Mouse (Mus musculus) frontal cortex, adult 2 months (tissue): Measurements from ENCODE around the gene Ets1. TPM values are rescaled to one million over a fixed set of nuclear protein-coding genes. Genes with fewer than 3 reads are reported as not detected.
A peak's percentile ranks its signal among the peaks of the same experiment; 100 is the strongest.

Experiments
- DNase-seq, 2 experiments: peaks; one replicate each; pipeline ENCODE4 v3.0.0; 2022; ENCODE audit warnings: low spot score in 1 of 2; ENCODE audit errors: extremely low spot score in 1 of 2
- polyA plus RNA-seq: library from polyadenylated mRNA; depleted of rRNA; stranded (reverse); fragments of >200 nt; gene quantifications from 2 replicates; pipeline ENCODE4 v1.2.3, GENCODE M21; 2012

Ets1 gene
- polyA plus RNA-seq, 1 experiment = 11.0 TPM

GRCm38 (mm10) chr9:32727058-32727457 lies 91.0 kb downstream of the Ets1 start:
- DNase-seq = no peak

GRCm38 (mm10) chr9:32728306-32728705 lies 92.3 kb downstream of the Ets1 start:
- DNase-seq = no peak

- DNase-seq = no peak
Measured at GRCm38 (mm10) chr9:32728806-32729205, 92.8 kb downstream of the Ets1 start.

- DNase-seq = no peak
Measured at GRCm38 (mm10) chr9:32729207-32729606, 93.2 kb downstream of the Ets1 start.

GRCm38 (mm10) chr9:32730001-32730655 lies 94.1 kb downstream of the Ets1 start:
- no peak for DNase-seq

GRCm38 (mm10) chr9:32730656-32731590 lies 94.9 kb downstream of the Ets1 start:
- DNase-seq = no peak

DNA sequence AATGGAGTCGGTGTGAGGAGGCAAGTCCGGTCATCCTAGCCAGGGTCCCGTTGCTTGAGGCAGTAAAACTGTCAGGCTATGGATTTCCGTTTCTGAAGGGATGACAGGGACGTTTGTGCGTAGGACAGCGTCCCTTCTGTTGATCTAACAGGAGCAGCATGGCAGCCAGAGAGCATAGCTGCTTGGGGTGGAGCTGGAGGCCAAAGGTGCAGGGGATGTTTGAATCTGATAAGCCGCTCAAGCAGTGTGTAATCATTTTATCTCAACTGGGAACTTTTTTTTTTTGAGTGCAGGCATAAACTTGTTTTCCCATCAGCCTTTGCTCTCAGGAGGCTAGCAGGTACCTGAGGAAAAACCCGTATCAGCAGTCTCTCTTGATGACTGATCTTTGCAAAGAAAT lies 95.8 kb downstream of the Ets1 start:
- no peak for DNase-seq

DNA sequence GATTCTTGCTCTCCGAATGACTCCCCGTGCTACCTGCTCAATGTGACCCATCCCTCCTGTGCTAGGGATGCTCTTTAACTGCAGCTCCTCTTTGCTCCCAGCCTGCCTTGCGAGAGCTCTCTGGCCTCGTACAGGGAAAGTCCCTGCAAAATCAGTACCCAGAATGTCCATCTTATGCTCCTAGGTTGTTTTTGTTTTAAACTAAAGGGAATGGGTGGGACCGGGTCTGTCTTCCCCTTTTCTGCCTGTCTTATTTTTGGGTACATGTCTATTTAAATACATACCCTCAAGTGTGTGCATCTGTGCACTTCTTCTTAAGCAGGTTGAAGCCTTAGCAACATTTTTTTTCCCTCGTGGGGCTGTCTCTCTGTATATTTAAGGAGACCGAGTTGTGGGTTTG lies 99.0 kb downstream of the Ets1 start:
- no peak for DNase-seq

DNA sequence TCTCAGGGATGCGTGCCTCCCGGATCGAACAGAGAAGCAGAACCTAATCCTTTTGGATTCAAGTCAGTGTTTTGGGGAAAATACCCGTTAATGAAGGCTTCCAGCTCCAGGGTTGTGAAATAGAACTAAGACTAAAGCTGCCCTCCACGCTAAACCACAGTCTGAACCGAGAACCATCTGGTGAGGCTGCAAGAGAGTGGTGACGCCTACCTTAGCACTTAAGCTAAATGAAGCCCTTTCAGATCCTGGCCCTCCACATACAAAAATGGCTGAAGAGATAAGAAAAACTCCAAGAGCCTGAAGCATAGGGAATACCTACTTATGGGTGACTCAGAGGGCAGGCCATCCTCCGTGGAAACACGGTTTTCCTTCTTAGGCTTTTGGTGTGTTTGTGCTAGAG lies 100.0 kb downstream of the Ets1 start:
- peak in 1 of 2 experiments; percentile 43 for DNase-seq

DNA sequence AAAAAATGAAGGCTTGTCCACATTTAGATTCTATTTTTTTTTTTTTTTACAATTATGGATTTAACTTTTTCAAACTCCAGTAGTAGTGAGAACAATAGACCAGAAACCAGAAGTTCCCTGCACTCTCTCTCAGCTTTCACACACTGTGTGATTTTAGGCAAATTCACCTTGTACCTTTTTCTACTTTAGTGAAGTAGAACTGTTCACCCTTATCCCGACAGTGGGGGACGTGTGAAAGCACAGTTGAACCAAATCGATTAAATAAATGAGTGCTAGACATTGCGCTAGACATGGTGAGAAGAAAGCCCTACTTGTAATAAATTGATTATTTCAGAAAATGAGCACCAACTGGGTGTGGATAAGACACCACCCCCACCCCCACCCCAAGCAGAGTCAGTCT lies 104.0 kb downstream of the Ets1 start:
- no peak for DNase-seq

DNA sequence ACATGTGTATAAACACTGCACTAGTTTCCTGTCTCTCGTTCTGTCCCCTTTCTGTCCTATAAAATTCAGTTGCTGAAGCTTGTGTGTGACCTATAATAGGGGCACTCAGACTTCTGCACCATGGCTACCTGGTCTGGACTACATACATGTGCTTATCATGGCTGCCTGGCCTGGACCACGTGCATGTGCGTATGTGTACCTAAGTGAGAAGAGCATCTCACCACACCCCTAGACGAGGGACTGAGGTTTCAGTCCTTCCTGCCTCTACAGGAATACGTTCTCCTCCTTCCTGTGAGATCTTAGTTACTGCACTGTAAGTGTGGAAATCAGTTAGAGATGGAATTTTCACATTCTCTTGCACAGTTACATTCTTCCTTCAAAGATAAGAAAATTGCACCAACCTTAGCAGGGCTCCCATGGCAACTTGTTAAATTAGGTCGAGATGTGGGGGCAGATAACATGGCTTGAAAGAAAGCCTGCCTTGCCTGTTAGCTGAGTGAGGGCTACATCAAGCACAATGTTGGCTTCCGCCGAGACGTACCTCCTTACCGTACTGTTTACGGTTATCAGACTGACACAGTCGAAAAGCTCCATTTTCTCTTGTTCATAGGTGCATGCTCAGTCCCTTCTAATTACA lies 104.8 kb downstream of the Ets1 start:
- peak in 1 of 2 experiments; percentile 34 for DNase-seq

DNA sequence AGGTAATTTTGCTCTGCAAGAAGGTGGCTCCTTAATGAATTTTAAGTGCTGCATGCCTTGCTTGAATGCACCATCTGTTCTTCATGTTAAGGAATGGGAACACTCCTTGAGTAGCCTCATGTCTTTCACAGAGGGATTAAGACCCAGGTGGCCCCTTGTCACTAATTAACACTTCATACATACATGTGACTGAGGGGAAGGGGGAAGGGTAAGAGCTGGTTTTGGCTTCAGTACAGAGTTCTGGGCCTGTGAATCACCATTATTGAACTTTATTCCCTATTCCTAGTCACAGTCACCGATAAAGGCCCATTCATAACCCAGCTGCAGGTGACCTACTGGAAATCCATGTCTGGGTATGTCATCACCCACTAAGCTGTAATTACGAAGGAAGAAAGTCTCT lies 105.7 kb downstream of the Ets1 start:
- no peak for DNase-seq

DNA sequence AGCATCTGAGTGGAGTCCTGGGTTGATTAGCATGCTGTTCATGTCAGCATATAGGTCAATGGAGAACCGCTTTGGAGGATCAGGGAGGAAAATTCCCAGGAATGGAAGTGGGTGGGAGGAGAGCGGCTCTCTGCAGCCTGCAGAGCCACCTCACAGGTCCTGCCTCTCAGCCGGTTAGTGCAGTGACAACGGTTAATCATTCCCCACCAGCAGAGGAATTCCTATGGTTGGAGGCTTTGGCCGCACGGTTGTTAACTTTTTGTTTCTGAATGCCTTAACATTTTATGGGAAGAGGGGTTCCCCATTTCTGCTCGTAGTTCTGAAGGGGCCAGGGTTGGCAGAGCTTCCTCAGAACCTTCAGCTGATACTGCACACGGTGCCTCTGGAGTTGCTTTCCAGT lies 107.1 kb downstream of the Ets1 start:
- DNase-seq = no peak

DNA sequence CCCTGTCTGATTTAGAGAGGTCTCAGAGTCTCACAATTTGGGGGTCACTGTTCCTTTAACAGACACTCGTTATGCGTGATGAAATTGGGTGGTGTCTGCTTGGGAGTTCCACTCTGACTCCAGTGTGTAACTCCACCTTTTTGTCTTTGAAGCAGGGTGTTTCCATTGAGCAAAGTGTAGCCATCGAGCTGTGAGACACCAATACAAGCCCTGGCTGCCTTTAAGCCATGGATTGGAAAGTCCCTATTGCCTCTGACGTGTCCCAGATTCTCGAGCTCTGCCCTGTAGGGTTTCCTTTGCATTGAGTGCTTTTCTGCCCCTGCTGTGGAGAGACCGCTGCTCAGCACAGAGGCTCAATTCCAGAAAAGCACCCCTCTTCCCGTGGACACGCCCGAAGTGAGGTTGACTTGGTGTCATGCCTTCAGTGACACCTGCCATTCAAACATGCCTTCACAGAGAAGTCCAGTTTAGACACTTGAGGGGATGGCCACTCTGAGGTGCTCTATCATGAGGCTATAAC lies 107.7 kb downstream of the Ets1 start:
- DNase-seq = no peak

- no peak for DNase-seq
Measured at GRCm38 (mm10) chr9:32744288-32744687, 108.3 kb downstream of the Ets1 start.

DNA sequence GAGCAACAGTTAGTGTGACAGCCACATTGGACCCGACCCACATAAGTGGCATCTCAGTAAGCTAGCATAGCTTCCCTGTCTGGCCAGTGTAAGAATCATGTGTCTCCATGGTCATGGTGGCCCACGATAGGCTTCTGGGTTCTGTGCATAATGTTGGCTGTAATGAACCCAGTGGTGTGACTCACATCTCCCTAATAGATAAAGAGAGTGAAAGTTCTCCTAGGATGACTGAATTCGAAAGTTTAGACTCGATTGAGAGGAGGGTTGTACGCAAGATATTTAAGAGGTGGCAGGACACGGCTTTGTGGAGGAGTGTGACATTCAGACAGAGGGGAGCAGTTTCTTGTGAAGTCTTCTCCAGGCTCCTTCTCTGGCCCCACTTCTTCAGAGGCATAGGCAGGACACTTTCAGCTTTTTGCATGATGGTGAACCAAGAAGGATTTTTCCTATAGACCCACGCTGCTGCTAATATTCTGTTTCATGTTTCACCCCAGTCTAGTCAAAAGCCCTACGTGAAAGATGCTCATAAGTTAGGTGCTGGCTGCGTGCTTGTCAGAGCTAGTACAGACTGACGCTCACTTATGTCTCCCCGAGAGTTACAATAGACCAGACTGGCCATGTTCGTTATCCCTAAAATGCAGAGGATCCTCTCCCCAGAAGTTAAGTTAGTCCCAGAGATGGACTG lies 109.2 kb downstream of the Ets1 start:
- DNase-seq = no peak

GRCm38 (mm10) chr9:32745998-32746397 lies 110.0 kb downstream of the Ets1 start:
- DNase-seq = no peak

GRCm38 (mm10) chr9:32746615-32747014 lies 110.6 kb downstream of the Ets1 start:
- DNase-seq = no peak

GRCm38 (mm10) chr9:32747624-32748023 lies 111.6 kb downstream of the Ets1 start:
- DNase-seq = no peak

DNA sequence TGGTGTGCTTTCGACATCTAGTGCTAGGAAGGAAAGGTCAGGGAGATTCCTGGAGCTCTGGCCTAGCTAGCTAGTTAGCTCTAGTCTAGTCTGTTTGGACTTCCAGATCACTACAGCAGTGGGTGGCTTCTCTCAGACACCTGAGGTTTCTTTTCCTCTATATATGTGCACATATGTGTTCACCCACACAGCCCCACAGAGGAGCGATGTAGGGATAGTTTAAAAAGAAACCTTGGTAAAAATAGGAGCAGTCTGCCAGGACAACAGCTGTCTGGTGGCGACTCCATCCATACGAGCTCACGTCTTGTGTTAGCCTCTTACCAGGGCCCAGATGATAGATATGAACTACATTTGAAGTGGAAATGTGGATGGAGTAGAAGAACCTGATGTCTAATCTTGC lies 112.5 kb downstream of the Ets1 start:
- DNase-seq = no peak
